Mouse (Mus musculus): ENCODE results near the gene Acyp2. TPM values are rescaled to one million over a fixed set of nuclear protein-coding genes. Genes with fewer than 3 reads are reported as not detected.

Acyp2 gene
- polyA plus RNA-seq, 1 experiment from 2014 or later, result 22.2 TPM

DNA sequence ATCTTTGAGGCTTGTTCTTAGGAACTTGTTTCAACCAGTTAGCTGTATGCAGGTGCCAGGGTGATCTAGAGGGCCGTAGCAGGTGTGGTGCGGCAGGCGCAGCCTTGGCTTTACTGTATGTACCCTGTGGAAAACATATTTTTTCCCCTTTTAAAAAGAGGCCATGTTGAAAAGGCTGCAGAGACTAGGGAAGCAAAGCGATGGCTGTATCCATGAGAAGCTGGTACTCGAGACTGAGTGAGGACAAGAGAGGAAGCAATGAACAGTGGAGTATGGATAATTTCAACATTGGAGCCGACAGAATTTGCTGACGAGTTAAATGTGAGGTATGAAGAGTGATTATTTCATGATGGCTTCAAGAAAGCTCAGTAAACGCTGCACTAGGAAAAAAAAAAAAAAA, 178.2 kb downstream of the Acyp2 start:
- no peaks in the 10 kb centered on the region for H3K27me3 ChIP-seq (ENCODE audit: control insufficient read depth, insufficient read depth, low read length)
- H3K4me2 ChIP-seq (replicated peaks; ENCODE audit: low read depth, low read length), result peak overlapping the region; percentile 75; the same call in 1 of the 2 replicates
- 0 out of 2 replicates have a peak overlapping the region, but pooled peaks have one; percentile 57 for H3K9ac ChIP-seq (ENCODE audit: low read depth, low read length)
- H3K9me3 ChIP-seq (ENCODE audit: control insufficient read depth, low read length), result no peaks in the 10 kb centered on the region
- H3K4me1 ChIP-seq (ENCODE audit: control insufficient read depth, insufficient read depth, low read length), result no peaks in the 10 kb centered on the region
- ATAC-seq (ENCODE audit: low FRiP score, low TSS enrichment), result peak; percentile 21; the same call in 1 of the 2 replicates
- no peak overlapping the region for H3K27ac ChIP-seq (ENCODE audit: low read depth, low read length)
- H3K4me3 ChIP-seq (ENCODE audit: low read length), result no peak overlapping the region; the same call in 1 of the 2 replicates
- H3K36me3 ChIP-seq (ENCODE audit: control insufficient read depth, insufficient read depth, low read length), result no peaks in the 10 kb centered on the region
- WGBS, result 70% methylated on average over 8 of the region's 8 CpGs

Other genes with a start within 250 kb of the Acyp2 start
- gene 4930505A04Rik, start 177.8 kb downstream of the Acyp2 start, polyA plus RNA-seq (2014; fragmentation: Nextera tagmentation; extraction: Ambion mirVana), result not detected in 2 replicates
- gene Psme4, start 122.1 kb upstream of the Acyp2 start, polyA plus RNA-seq (2014; fragmentation: Nextera tagmentation; extraction: Ambion mirVana), result 34.0 and 35.5 TPM in 2 replicates
- gene Gpr75, start 235.8 kb upstream of the Acyp2 start, polyA plus RNA-seq (2014; fragmentation: Nextera tagmentation; extraction: Ambion mirVana), result 0.09 TPM in 2 replicates
- gene Asb3, start 235.8 kb upstream of the Acyp2 start, polyA plus RNA-seq (2014; fragmentation: Nextera tagmentation; extraction: Ambion mirVana), result 31.0 and 33.3 TPM in 2 replicates